Mouse (Mus musculus) heart, adult 2 months (tissue): ENCODE measurements around the gene Nup93.

ENCODE experiments used
- CTCF ChIP-seq: fragments of 200-600 bp; IDR thresholded peaks from 2 replicates; pipeline ENCODE4 v1.8.1; 2022; ENCODE audit warnings: antibody characterized with exemption, mild to moderate bottlenecking, moderate library complexity
- POLR2A ChIP-seq: fragments of 200-500 bp; IDR thresholded peaks from 2 replicates; pipeline ENCODE4 v1.6.1; 2011; ENCODE audit warnings: mild to moderate bottlenecking, low read depth, low read length, control low read depth; ENCODE audit not compliant: insufficient read depth

DNA sequence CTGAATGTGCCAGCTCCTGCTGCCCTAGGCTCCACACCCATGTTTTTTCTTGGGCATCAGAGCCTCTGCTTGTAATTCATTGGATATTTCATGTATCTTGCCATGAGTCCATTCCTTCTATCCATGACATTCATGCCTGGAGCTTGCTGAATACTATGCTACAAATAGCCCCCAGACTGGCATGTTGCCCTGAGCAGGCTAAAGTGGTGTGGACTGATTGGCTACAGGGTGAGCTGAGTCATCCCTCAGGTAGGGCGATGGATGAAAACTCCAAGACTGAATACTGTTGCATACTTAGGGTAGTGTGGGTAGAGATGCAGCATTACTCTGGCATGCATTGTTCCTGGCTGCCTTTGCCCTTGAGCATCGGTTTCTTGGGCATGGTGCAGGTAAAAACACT is 102.9 kb downstream of the Nup93 start:
- TF ChIP-seq CTCF: no peak
- TF ChIP-seq POLR2A: no peak
